Mouse (Mus musculus): ENCODE measurements around the gene Mta2. TPM values are rescaled to one million over a fixed set of nuclear protein-coding genes. Genes with fewer than 3 reads are reported as not detected.
A peak's percentile ranks its signal among the peaks of the same experiment; 100 is the strongest.

The Mta2 gene
- polyA plus RNA-seq, 1 experiment: 26.9 TPM

- WGBS: 38% methylated on average over 15 of the region's 15 CpGs
- H3K4me1 ChIP-seq (ENCODE audit: control insufficient read depth, insufficient read depth, low read length): peaks cover 27% of the 10 kb centered on the region
- TF ChIP-seq CTCF (IDR thresholded peaks at IDR 0.05; ENCODE audit: insufficient read depth, low read length): no peak
- peak overlapping the region; percentile 76 for H3K4me3 ChIP-seq (replicated peaks; ENCODE audit: extremely low read depth, low read depth, low read length)
- DNase-seq: no peak
These were observed 46.8 kb downstream of the Mta2 start for GRCm38 (mm10) chr19:8988346-8989065.

GRCm38 (mm10) chr19:8989066-8989566 is 47.4 kb downstream of the Mta2 start, which contains the start of gene Ahnak:
Gene Ahnak, plus strand, starts transcription at chr19:8989284.
- Histone ChIP-seq H3K4me1 (ENCODE audit: control insufficient read depth, insufficient read depth, low read length) (peaks cover 22% of the 10 kb centered on the region), H3K4me3 (replicated peaks; ENCODE audit: extremely low read depth, low read depth, low read length) (peak within 1 kb of the TSS; percentile 76)
- DNase-seq: peak; percentile 88
- WGBS: 1% methylated on average over 42 of the region's 42 CpGs
- TF ChIP-seq CTCF (IDR thresholded peaks at IDR 0.05; ENCODE audit: insufficient read depth, low read length) (no peak), POLR2A (IDR thresholded peaks at IDR 0.05; ENCODE audit: borderline replicate concordance, extremely low read depth, low read depth, low read length) (peak; percentile 85)

GRCm38 (mm10) chr19:8989567-8990431 is 48.1 kb downstream of the Mta2 start:
- under 1% methylated on average over 52 of the region's 53 CpGs for WGBS
- TF ChIP-seq POLR2A (IDR thresholded peaks at IDR 0.05; ENCODE audit: borderline replicate concordance, extremely low read depth, low read depth, low read length) (peak; percentile 50; the same call in 1 of the 2 replicates), CTCF (IDR thresholded peaks at IDR 0.05; ENCODE audit: insufficient read depth, low read length) (no peak)
- Histone ChIP-seq H3K4me1 (ENCODE audit: control insufficient read depth, insufficient read depth, low read length) (peaks cover 23% of the 10 kb centered on the region), H3K4me3 (replicated peaks; ENCODE audit: extremely low read depth, low read depth, low read length) (peak overlapping the region; percentile 76)
- DNase-seq: peak; percentile 89

- Histone ChIP-seq H3K4me1 (ENCODE audit: control insufficient read depth, insufficient read depth, low read length) (peaks cover 28% of the 10 kb centered on the region), H3K4me3 (replicated peaks; ENCODE audit: extremely low read depth, low read depth, low read length) (peak overlapping the region; percentile 76)
- WGBS: 6% methylated on average over 14 of the region's 15 CpGs
- no peak for DNase-seq
- TF ChIP-seq CTCF (IDR thresholded peaks at IDR 0.05; ENCODE audit: insufficient read depth, low read length) (no peak), POLR2A (IDR thresholded peaks at IDR 0.05; ENCODE audit: borderline replicate concordance, extremely low read depth, low read depth, low read length) (peak; percentile 46; the same call in 1 of the 2 replicates)
These were observed 48.9 kb downstream of the Mta2 start for GRCm38 (mm10) chr19:8990432-8991102.

GRCm38 (mm10) chr19:8991245-8991870 is 49.7 kb downstream of the Mta2 start:
- DNase-seq: no peak
- H3K4me3 ChIP-seq (replicated peaks; ENCODE audit: extremely low read depth, low read depth, low read length): peak overlapping the region; percentile 45
- peaks cover 22% of the 10 kb centered on the region for H3K4me1 ChIP-seq (ENCODE audit: control insufficient read depth, insufficient read depth, low read length)
- WGBS: 26% methylated on average over 4 of the region's 4 CpGs
- TF ChIP-seq POLR2A (IDR thresholded peaks at IDR 0.05; ENCODE audit: borderline replicate concordance, extremely low read depth, low read depth, low read length): no peak
- TF ChIP-seq CTCF (IDR thresholded peaks at IDR 0.05; ENCODE audit: insufficient read depth, low read length): no peak

GRCm38 (mm10) chr19:8991871-8992735 is 50.4 kb downstream of the Mta2 start:
- peak; percentile 55 for DNase-seq

GRCm38 (mm10) chr19:8992769-8993624 is 51.3 kb downstream of the Mta2 start:
- DNase-seq: peak; percentile 85
- Histone ChIP-seq H3K4me1 (ENCODE audit: control insufficient read depth, insufficient read depth, low read length) (peaks cover 30% of the 10 kb centered on the region), H3K4me3 (replicated peaks; ENCODE audit: extremely low read depth, low read depth, low read length) (peak overlapping the region; percentile 34)
- TF ChIP-seq POLR2A (IDR thresholded peaks at IDR 0.05; ENCODE audit: borderline replicate concordance, extremely low read depth, low read depth, low read length) (no peak), CTCF (IDR thresholded peaks at IDR 0.05; ENCODE audit: insufficient read depth, low read length) (peak; percentile 86)
- 22% methylated on average over 12 of the region's 12 CpGs for WGBS

More at GRCm38 (mm10) chr19:8991871-8992735, 50.4 kb downstream of the Mta2 start:
- WGBS: 15% methylated on average over 13 of the region's 13 CpGs
- no peak for TF ChIP-seq CTCF (IDR thresholded peaks at IDR 0.05; ENCODE audit: insufficient read depth, low read length)
- no peak for TF ChIP-seq POLR2A (IDR thresholded peaks at IDR 0.05; ENCODE audit: borderline replicate concordance, extremely low read depth, low read depth, low read length)
- H3K4me3 ChIP-seq (replicated peaks; ENCODE audit: extremely low read depth, low read depth, low read length): peak overlapping the region; percentile 34
- peaks cover 23% of the 10 kb centered on the region for H3K4me1 ChIP-seq (ENCODE audit: control insufficient read depth, insufficient read depth, low read length)

Measured in lung, adult 2 months (tissue).